Mouse (Mus musculus) G1E (cell line): ENCODE data around the gene Mras.

ENCODE experiments used
- CTCF ChIP-seq: IDR thresholded peaks from 2 replicates; pipeline ENCODE4 v1.5.1; 2012; ENCODE audit warnings: low read depth, low read length, inconsistent platforms, mixed read lengths
- GATA1 ChIP-seq: IDR thresholded peaks from 2 replicates; pipeline ENCODE4 v1.6.1; 2012; ENCODE audit warnings: borderline replicate concordance, low read length, inconsistent platforms, mixed read lengths
- TAL1 ChIP-seq: conservative IDR thresholded peaks from 2 replicates; pipeline ENCODE4 v1.6.1; 2012; ENCODE audit warnings: low read depth, low read length, inconsistent platforms, mixed read lengths

DNA sequence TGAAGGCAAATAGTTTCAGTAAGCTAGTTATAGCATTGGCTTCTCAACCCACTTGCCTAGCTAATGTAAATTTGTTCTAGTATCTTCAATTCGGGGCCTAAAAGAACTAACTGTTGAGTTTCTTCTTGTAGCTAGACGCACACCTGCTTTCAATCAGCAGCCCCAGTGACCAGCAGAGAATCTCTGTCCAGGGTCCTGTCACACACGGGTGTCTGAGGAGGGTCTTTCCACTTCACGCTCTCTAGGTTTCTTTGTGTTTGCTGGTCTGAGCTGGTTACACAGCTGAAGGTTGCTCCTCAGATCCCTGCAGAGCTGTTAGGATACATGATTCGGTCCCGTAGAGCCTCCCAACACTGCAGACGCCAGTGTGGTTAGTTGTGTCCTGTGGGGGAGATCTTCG is 74.1 kb downstream of the Mras start:
- TF ChIP-seq CTCF (no peak), GATA1 (no peak), TAL1 (no peak)
